Mouse (Mus musculus) CH12.LX (cell line): ENCODE data around the gene Mta2. TPM values are rescaled to one million over a fixed set of nuclear protein-coding genes. Genes with fewer than 3 reads are reported as not detected.
A peak's percentile ranks its signal among the peaks of the same experiment; 100 is the strongest.
"Not testable (repeated sequence)": the region's sequence is repeated elsewhere in the genome, so short reads cannot be mapped to it uniquely, and the experiment has no call there.

ENCODE experiments used
- DNase-seq: peaks from one replicate; pipeline ENCODE4 v3.0.0-alpha.2; 2013; ENCODE audit errors: extremely low read depth
- H3K27ac ChIP-seq: 2 replicates; pipeline ENCODE4 v1.5.1; 2012; ENCODE audit warnings: low read depth, mild to moderate bottlenecking, control low read depth, moderate library complexity; ENCODE audit not compliant: insufficient read depth
- H3K27me3 ChIP-seq: replicated peaks from 2 replicates; pipeline ENCODE3; 2012; ENCODE audit warnings: inconsistent platforms
- H3K36me3 ChIP-seq, 2 experiments: replicated peaks in 1 of 2; 2 replicates each; pipeline versions ENCODE3 to v1.6.1; 2012; ENCODE audit warnings: inconsistent platforms in 1 of 2, low read length in 1 of 2, mild to moderate bottlenecking in 1 of 2, mixed read lengths in 1 of 2, moderate library complexity in 1 of 2; ENCODE audit not compliant: control insufficient read depth in 1 of 2, insufficient read depth in 1 of 2
- H3K4me1 ChIP-seq, 2 experiments: 2 replicates each; pipeline ENCODE4 v1.6.1; 2012; ENCODE audit warnings: inconsistent platforms in 1 of 2, moderate library complexity in 1 of 2; ENCODE audit not compliant: insufficient read depth in 2 of 2, control insufficient read depth in 1 of 2
- H3K4me2 ChIP-seq: 2 replicates; pipeline ENCODE4 v1.6.1; 2012; ENCODE audit warnings: low read depth, mild to moderate bottlenecking, control low read depth; ENCODE audit not compliant: poor library complexity, insufficient read depth, severe bottlenecking
- H3K4me3 ChIP-seq, 3 experiments: fragments of 150-350 bp in 1 of 3; sonication (generic) in 1 of 3; replicated peaks in 1 of 3; 2 replicates each; pipeline versions ENCODE3 to v1.5.1; 2011 to 2012; ENCODE audit warnings: low read depth in 2 of 3, low read length in 2 of 3, mild to moderate bottlenecking in 2 of 3, moderate library complexity in 2 of 3, control low read depth in 1 of 3, improper control_type of control experiment in 1 of 3, inconsistent platforms in 1 of 3, mixed read lengths in 1 of 3; ENCODE audit not compliant: poor library complexity in 1 of 3
- H3K79me2 ChIP-seq: replicated peaks from 2 replicates; pipeline ENCODE4 v1.6.1; 2012; ENCODE audit warnings: mild to moderate bottlenecking, moderate library complexity; ENCODE audit not compliant: control insufficient read depth, poor library complexity, insufficient read depth, severe bottlenecking; ENCODE audit errors: extremely low read depth
- H3K9ac ChIP-seq: 2 replicates; pipeline ENCODE4 v1.6.1; 2012; ENCODE audit warnings: low read depth, mild to moderate bottlenecking, control low read depth, moderate library complexity; ENCODE audit not compliant: insufficient read depth
- H3K9me3 ChIP-seq: replicated peaks from 2 replicates; pipeline ENCODE3; 2012; ENCODE audit warnings: low read length, inconsistent platforms, mixed read lengths
- BHLHE40 ChIP-seq: IDR thresholded peaks from 2 replicates; pipeline ENCODE4 v1.6.1; 2011; ENCODE audit warnings: mild to moderate bottlenecking, low read depth, low read length, improper control_type of control experiment
- ELF1 ChIP-seq: IDR thresholded peaks from 2 replicates; pipeline ENCODE4 v1.6.1; 2014; ENCODE audit warnings: low read depth, mild to moderate bottlenecking, inconsistent platforms, low read length, improper control_type of control experiment
- HCFC1 ChIP-seq: IDR thresholded peaks from 2 replicates; pipeline ENCODE4 v1.6.1; 2012; ENCODE audit warnings: low read depth, mild to moderate bottlenecking, inconsistent platforms, low read length, improper control_type of control experiment
- IRF4 ChIP-seq: IDR thresholded peaks from 2 replicates; pipeline ENCODE4 v1.6.1; 2014; ENCODE audit warnings: low read depth, mild to moderate bottlenecking, inconsistent platforms, low read length, improper control_type of control experiment
- JUN ChIP-seq: IDR thresholded peaks from 2 replicates; pipeline ENCODE4 v1.6.1; 2011; ENCODE audit warnings: low read depth, mild to moderate bottlenecking, low read length, improper control_type of control experiment, moderate library complexity; ENCODE audit not compliant: insufficient read depth
- JUND ChIP-seq: conservative IDR thresholded peaks from 2 replicates; pipeline ENCODE4 v1.6.1; 2011; ENCODE audit warnings: low read depth, low read length, improper control_type of control experiment
- MAFK ChIP-seq: IDR thresholded peaks from 2 replicates; pipeline ENCODE4 v1.6.1; 2011; ENCODE audit warnings: low read length, improper control_type of control experiment; ENCODE audit not compliant: insufficient replicate concordance
- MAZ ChIP-seq: IDR thresholded peaks from 2 replicates; pipeline ENCODE4 v1.6.1; 2012; ENCODE audit warnings: low read depth, mild to moderate bottlenecking, inconsistent platforms, low read length, improper control_type of control experiment, moderate library complexity
- MEF2A ChIP-seq: IDR thresholded peaks from 2 replicates; pipeline ENCODE4 v1.6.1; 2014; ENCODE audit warnings: low read depth, mild to moderate bottlenecking, inconsistent platforms, low read length, improper control_type of control experiment, borderline replicate concordance
- MXI1 ChIP-seq: IDR thresholded peaks from 2 replicates; pipeline ENCODE4 v1.6.1; 2011; ENCODE audit warnings: mild to moderate bottlenecking, low read depth, low read length, improper control_type of control experiment
- MYC ChIP-seq: IDR thresholded peaks from 2 replicates; pipeline ENCODE4 v1.6.1; 2011; ENCODE audit warnings: low read depth, mild to moderate bottlenecking, improper control_type of control experiment, low read length
- POLR2A ChIP-seq: IDR thresholded peaks from 2 replicates; pipeline ENCODE4 v1.6.1; 2011; ENCODE audit warnings: low read depth, mild to moderate bottlenecking, improper control_type of control experiment, low read length
- POLR2AphosphoS2 ChIP-seq: IDR thresholded peaks from 2 replicates; pipeline ENCODE4 v1.6.1; 2011; ENCODE audit warnings: low read depth, low read length, improper control_type of control experiment
- RCOR1 ChIP-seq: conservative IDR thresholded peaks from 2 replicates; pipeline ENCODE4 v1.6.1; 2012; ENCODE audit warnings: low read depth, mild to moderate bottlenecking, inconsistent platforms, low read length, improper control_type of control experiment
- SMC3 ChIP-seq: IDR thresholded peaks from 2 replicates; pipeline ENCODE4 v1.6.1; 2011; ENCODE audit warnings: low read depth, low read length, improper control_type of control experiment
- TBP ChIP-seq: conservative IDR thresholded peaks from 2 replicates; pipeline ENCODE4 v1.6.1; 2011; ENCODE audit warnings: low read depth, low read length, improper control_type of control experiment
- UBTF ChIP-seq: IDR thresholded peaks from 2 replicates; pipeline ENCODE4 v1.6.1; 2012; ENCODE audit warnings: low read depth, mild to moderate bottlenecking, inconsistent platforms, low read length, improper control_type of control experiment, moderate library complexity
- ZC3H11A ChIP-seq: IDR thresholded peaks from 2 replicates; pipeline ENCODE4 v1.6.1; 2012; ENCODE audit warnings: low read depth, mild to moderate bottlenecking, inconsistent platforms, low read length, improper control_type of control experiment
- ZKSCAN1 ChIP-seq: IDR thresholded peaks from 2 replicates; pipeline ENCODE4 v1.6.1; 2012; ENCODE audit warnings: low read depth, inconsistent platforms, low read length, improper control_type of control experiment, borderline replicate concordance
- ZNF384 ChIP-seq: IDR thresholded peaks from 2 replicates; pipeline ENCODE4 v1.6.1; 2012; ENCODE audit warnings: low read depth, low read length, improper control_type of control experiment, inconsistent platforms
- dilution Hi-C: fragments of 300-500 bp; cut with MboI; formaldehyde crosslinking; loops from 2 replicates; pipeline ENCODE4 v1.14.3; 2020; ENCODE audit warnings: low sequenced_read_pairs; ENCODE audit not compliant: extremely low pct_unique_long_range_greater_than_20kb, extremely low pct_ligation_motif_present
- in situ Hi-C: fragments of 300-500 bp; cut with MboI; formaldehyde crosslinking; loops from 3 replicates; pipeline ENCODE4 v1.14.3; 2019; ENCODE audit warnings: low sequenced_read_pairs, low pct_ligation_motif_present, low pct_unique_long_range_greater_than_20kb, mixed read lengths
- polyA plus RNA-seq: library from polyadenylated mRNA; unstranded; fragments of >175 nt; gene quantifications from 2 replicates; pipeline ENCODE4 v1.2.1, GENCODE M21; 2012; ENCODE audit warnings: low read depth; ENCODE audit not compliant: insufficient read length
- total RNA-seq, 2 experiments: library from RNA; depleted of rRNA; stranded (reverse); fragments of 300-350 nt in 1 of 2; fragments of >200 nt in 1 of 2; gene quantifications; 2 replicates each; pipeline ENCODE4 v1.2.3; 2012 to 2014

The Mta2 gene
- total and polyA plus RNA-seq, 3 experiments, result 115 to 162 (median 131) TPM

DNA sequence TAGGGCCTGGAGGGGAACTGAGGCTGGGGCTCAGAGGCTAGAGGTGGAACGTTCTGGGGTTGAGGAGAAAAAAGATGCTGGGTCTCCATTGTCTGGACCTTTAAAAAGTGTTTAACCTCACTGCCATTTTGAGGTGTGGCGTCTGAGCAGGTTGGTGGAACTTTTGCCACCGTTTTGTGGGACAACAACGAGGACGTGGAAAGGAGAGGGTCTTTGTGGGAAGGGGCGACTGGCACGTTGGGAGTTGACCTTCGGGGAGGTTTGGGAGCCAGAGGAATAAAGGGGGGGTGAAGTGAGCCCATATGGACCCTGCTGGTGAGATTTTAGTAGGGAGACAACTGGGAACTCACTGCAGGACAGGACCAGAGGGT lies 25.7 kb downstream of the Mta2 start:
- DNase-seq, result no peak
- Histone ChIP-seq H3K4me2 (peak overlapping the region; percentile 91), H3K4me1 (peaks cover 10 to 52% of the 10 kb centered on the region in 2 experiments)
- dilution Hi-C loops (no loop called here), in situ Hi-C loops (no loop called here)
- TF ChIP-seq SMC3, result no peak
- peak; percentile 27 for TF ChIP-seq POLR2AphosphoS2
- TF ChIP-seq, all 38 proteins: peak for 1
- Histone ChIP-seq H3K79me2 (peaks cover 59% of the 10 kb centered on the region), H3K27ac (peak overlapping the region; percentile 52; the same call in 1 of the 2 replicates), H3K36me3 (peaks cover 67 to 82% of the 10 kb centered on the region in 2 experiments), H3K9me3 (no peaks in the 10 kb centered on the region), H3K4me3 (peak overlapping the region; percentile 76 to 99 (median 94)), H3K9ac (peak overlapping the region; percentile 98), H3K27me3 (no peaks in the 10 kb centered on the region)

DNA sequence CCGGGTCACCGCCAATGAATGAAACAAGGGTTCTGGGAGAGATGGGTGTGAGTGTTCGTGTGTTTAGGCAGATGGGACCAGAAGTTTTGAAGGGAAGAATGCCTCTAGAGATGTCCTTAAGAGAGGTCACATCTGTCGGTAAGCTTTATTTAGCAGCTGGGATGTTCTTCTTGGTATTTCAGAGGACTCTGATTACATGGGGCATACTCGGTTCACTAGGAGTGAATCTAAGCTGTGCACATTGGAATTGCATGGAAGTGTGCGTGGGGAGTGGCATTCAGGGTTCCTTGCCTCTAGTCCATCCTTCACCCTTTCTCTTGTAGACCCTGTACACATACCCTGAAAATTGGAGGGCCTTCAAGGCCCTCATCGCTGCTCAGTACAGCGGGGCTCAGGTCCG lies 26.2 kb downstream of the Mta2 start:
- Histone ChIP-seq H3K27ac (peak overlapping the region; percentile 15; the same call in 1 of the 2 replicates), H3K4me1 (peaks cover 10 to 58% of the 10 kb centered on the region in 2 experiments), H3K79me2 (peaks cover 61% of the 10 kb centered on the region), H3K9ac (peak overlapping the region; percentile 98), H3K27me3 (no peaks in the 10 kb centered on the region), H3K4me3 (peak overlapping the region; percentile 76 to 99 (median 94)), H3K9me3 (no peaks in the 10 kb centered on the region), H3K4me2 (peak overlapping the region; percentile 91), H3K36me3 (peaks cover 67 to 82% of the 10 kb centered on the region in 2 experiments)
- in situ Hi-C loops, result no loop called here
- no peak for DNase-seq
- no peak for TF ChIP-seq ZNF384
- no peak for TF ChIP-seq ELF1
- TF ChIP-seq MXI1, result peak; percentile 18; the same call in 1 of the 2 replicates
- TF ChIP-seq BHLHE40, result no peak
- no peak for TF ChIP-seq ZC3H11A
- TF ChIP-seq ZKSCAN1, result no peak
- no peak for TF ChIP-seq POLR2A
- TF ChIP-seq TBP, result no peak
- no peak for TF ChIP-seq MAFK
- no peak for TF ChIP-seq MAZ
- TF ChIP-seq IRF4, result no peak
- TF ChIP-seq MEF2A, result no peak
- TF ChIP-seq MYC, result peak; percentile 66; the same call in 1 of the 2 replicates
- no peak for TF ChIP-seq JUN
- TF ChIP-seq UBTF, result no peak
- TF ChIP-seq HCFC1, result no peak
- no peak for TF ChIP-seq JUND
- no peak for TF ChIP-seq RCOR1
- dilution Hi-C loops, result no loop called here

DNA sequence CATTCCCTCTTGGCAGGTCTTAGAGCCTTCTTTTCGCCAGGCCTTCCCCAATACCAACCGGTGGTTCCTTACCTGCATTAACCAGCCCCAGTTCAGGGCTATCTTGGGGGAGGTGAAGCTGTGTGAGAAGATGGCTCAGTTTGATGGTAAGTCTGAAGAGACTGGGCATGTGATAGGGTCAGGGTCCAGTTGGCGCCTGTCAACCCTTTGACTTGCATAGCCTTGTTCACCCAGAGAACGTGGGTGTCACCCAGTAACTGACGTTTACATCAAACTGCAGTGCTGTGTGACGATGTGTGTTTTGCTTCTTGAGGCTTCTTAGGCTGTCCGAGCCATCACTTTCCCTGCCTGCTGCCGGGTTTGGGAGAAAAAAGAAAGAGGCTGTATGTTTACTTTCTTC lies 30.8 kb downstream of the Mta2 start:
- H3K4me2 ChIP-seq, H3K4me3 ChIP-seq, dilution Hi-C loops, H3K9ac ChIP-seq, H3K27ac ChIP-seq, H3K9me3 ChIP-seq, in situ Hi-C loops, DNase-seq, H3K27me3 ChIP-seq: not testable (repeated sequence)
- Histone ChIP-seq H3K36me3 (peaks cover 77 to 93% of the 10 kb centered on the region in 2 experiments), H3K79me2 (peaks cover 70% of the 10 kb centered on the region), H3K4me1 (peaks cover 6 to 83% of the 10 kb centered on the region in 2 experiments; a peak in 3 of 4 replicates)
